Mouse (Mus musculus): ENCODE measurements around the gene Uchl4.

DNA sequence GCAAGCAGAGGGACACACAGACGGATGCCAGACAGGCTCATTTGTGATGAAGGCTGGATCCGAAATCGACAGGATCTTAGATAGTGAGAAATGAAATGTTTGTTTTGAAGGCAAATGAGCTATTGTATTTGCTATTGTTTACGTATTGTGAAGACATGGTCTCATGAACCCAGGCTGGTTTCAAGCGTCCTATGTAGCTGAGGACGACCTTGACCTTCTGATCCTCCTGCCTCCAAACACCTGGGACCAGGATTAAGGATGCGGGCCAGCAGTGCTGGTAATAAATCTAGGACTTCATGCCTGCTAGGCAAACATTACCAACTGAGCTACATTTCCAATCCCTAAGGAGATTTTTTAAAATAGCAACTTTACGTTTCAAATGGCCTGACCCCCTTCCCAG is 37.5 kb upstream of the Uchl4 start:
- TF ChIP-seq POLR2A (IDR thresholded peaks at IDR 0.05; ENCODE audit: control insufficient read depth, extremely low read depth, insufficient read depth, low read length, poor library complexity) (no peak), CTCF (IDR thresholded peaks at IDR 0.05; ENCODE audit: borderline replicate concordance, control insufficient read depth, extremely low read depth, insufficient read depth, low read length, poor library complexity) (no peak)

All from thymus, adult 2 months (tissue).